Comparison of ENCODE assay signal across 31 mouse cellular contexts in the genomic region with DNA sequence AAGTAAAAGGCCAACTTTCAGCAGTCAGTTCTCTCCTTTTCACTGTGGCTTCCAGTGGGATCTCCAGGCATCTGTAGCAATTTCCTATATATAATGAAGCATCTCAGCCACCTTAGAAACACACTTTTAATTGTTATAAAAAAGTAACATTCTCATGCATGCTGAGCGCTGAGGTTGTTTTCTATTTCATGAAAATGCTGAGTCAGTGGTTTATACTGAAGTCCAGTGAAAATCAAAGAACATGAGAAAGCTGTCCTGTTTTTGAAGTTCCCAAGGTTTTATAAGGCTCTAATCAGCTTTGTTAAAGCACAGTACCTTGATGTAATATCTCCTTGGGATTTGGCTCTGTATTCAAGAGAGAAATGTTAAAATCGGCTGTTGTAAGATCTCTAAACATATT.
"Had no signal": no experiment of that assay in that cellular context is flagged by ENCODE, and none has a peak within 500 bp of the region (broad histone marks: within the 10 kb centered on the region; RNA-seq: fewer than 3 reads in every experiment).

No protein-coding gene starts in this region.

- H3K4me1 ChIP-seq: heart, embryonic 12.5 days; heart, embryonic 15.5 days; hindbrain, embryonic 10.5 days; hindbrain, embryonic 12.5 days; hindbrain, embryonic 13.5 days; hindbrain, embryonic 15.5 days; intestine, embryonic 15.5 days; kidney, embryonic 15.5 days had no signal

- H3K27ac ChIP-seq: heart, embryonic 13.5 days; heart, embryonic 15.5 days; hindbrain, embryonic 10.5 days; hindbrain, embryonic 12.5 days; hindbrain, embryonic 13.5 days; hindbrain, embryonic 14.5 days; hindbrain, embryonic 15.5 days; hindbrain, postnatal 0 days; intestine, embryonic 15.5 days; kidney, embryonic 15.5 days; kidney, postnatal 0 days; layer of hippocampus, adult 2 months; left cerebral cortex, adult 2 months had no signal

- H3K4me3 ChIP-seq: heart, embryonic 12.5 days; heart, embryonic 13.5 days; heart, embryonic 15.5 days; hindbrain, embryonic 10.5 days; hindbrain, embryonic 12.5 days; hindbrain, embryonic 13.5 days; hindbrain, embryonic 15.5 days; intestine, embryonic 15.5 days; kidney, embryonic 15.5 days; layer of hippocampus, adult 2 months; left cerebral cortex, adult 2 months had no signal

- H3K9me3 ChIP-seq: heart, embryonic 12.5 days; heart, embryonic 13.5 days; heart, embryonic 15.5 days; hindbrain, embryonic 10.5 days; hindbrain, embryonic 12.5 days; hindbrain, embryonic 13.5 days; hindbrain, embryonic 15.5 days; intestine, embryonic 15.5 days; kidney, embryonic 15.5 days had no signal

- DNase-seq: heart, postnatal 10 days; heart, postnatal 14 days; heart, postnatal 36 days; heart, postnatal 4 days; kidney, adult 11 months; kidney, adult 18-20 months; kidney, adult 2 months; kidney, adult 8-10 months; kidney, adult 9 months; kidney, postnatal 10 days; kidney, postnatal 14 days; kidney, postnatal 25 days; kidney, postnatal 36 days; kidney, postnatal 4 days; layer of hippocampus, adult 9-11 months; layer of hippocampus, postnatal 36 days had no signal

- H3K4me2 ChIP-seq: heart, embryonic 11.5 days; heart, embryonic 12.5 days; heart, embryonic 13.5 days; heart, embryonic 15.5 days; hindbrain, embryonic 12.5 days; hindbrain, embryonic 13.5 days; hindbrain, embryonic 14.5 days; hindbrain, embryonic 15.5 days; intestine, embryonic 15.5 days; kidney, embryonic 15.5 days had no signal

- H3K36me3 ChIP-seq: heart, embryonic 12.5 days; heart, embryonic 13.5 days; heart, embryonic 15.5 days; hindbrain, embryonic 10.5 days; hindbrain, embryonic 12.5 days; hindbrain, embryonic 13.5 days; hindbrain, embryonic 15.5 days; intestine, embryonic 15.5 days; kidney, embryonic 15.5 days had no signal

- H3K27me3 ChIP-seq: heart, embryonic 12.5 days; heart, embryonic 15.5 days; hindbrain, embryonic 15.5 days; intestine, embryonic 15.5 days; kidney, embryonic 15.5 days had no signal

- H3K9ac ChIP-seq: heart, embryonic 12.5 days; heart, embryonic 13.5 days; heart, embryonic 15.5 days; hindbrain, embryonic 12.5 days; hindbrain, embryonic 13.5 days; hindbrain, embryonic 14.5 days; hindbrain, embryonic 15.5 days; intestine, embryonic 15.5 days; kidney, embryonic 15.5 days had no signal
